Mouse (Mus musculus) urinary bladder, adult 18-20 months (tissue): ENCODE measurements around the gene Mta3.

Source experiments
- DNase-seq, 2 experiments: peaks; one replicate each; pipeline ENCODE4 v3.0.0; 2022; ENCODE audit warnings: low spot score in 2 of 2, mixed read lengths in 2 of 2

Gene Mta3

DNA sequence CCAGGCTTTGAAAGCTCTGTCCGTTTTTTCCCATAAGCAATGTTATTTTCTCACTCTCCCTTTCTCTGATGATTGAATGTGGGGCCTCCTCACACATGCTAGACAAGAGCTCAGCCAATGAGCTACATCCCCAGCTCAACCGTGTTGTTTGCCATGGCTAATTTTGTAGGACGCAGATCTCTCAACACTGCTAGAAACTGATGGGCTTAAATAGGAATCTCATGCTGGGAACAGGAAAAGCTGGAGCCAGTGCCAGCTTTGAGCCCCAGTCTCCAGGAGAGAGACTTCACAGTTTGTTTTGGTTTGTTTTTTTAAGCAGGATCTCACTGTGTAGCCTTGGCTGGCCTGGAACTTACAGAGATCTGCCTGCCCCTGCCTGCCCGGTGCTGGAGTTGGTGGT is 53.6 kb downstream of the Mta3 start:
- no peak for DNase-seq

DNA sequence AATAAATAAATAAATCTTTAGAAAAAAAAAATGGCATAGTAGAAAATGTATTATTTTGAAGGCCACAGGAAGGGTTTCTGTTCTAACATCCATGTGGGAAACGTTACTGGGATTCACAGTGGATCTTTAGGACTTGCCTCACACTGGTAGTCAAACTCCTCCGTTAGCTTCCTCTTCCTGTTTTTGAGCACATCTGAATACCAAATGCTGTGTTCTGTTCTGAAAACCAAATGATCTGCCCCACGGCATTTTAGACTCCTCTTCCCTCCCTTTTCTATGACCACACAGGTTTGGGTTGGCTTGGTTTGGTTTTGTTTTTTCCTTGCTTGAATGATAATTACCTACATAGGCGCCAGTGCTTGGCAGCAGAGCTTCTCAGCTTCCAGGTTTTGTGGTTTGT is 58.6 kb downstream of the Mta3 start:
- DNase-seq: no peak

DNA sequence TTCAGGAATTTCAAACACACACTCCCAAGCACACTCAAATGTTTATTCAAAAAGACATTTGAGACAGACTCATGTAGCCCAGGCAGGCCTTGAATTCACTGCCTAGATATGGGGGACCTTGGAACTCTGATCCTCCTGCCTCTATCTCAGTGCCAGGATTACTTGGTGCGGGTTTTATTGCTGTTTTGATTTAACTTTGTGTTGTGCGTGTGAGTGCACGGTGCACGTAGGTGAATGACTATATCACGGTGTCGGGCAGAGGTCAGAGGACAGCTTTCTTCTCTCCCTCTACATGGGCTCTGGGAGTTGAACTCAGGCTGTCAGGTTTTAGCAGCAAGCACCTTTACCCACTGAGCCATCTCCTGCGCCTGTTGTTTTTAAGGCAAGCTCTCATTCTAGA is 61.1 kb downstream of the Mta3 start:
- DNase-seq: no peak

DNA sequence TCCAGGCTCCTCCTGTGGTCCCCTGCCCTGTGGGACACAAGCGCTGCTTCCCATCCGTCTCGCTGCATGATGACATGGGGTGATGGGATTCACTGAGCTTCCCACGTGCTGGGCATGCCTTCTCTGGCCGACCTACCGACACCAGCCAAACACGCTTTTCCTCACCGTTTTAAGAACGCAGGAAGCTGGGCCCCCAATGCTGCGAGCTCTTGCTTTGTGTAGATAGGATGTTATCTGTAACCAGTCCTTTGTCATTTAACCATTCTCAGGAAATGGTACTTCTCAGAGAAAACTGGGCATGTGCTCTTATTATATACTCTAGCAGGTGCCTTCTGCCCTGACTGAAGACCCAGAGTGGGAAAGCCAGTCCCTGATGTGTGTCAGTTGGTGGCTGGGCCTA is 62.3 kb downstream of the Mta3 start:
- DNase-seq: no peak

DNA sequence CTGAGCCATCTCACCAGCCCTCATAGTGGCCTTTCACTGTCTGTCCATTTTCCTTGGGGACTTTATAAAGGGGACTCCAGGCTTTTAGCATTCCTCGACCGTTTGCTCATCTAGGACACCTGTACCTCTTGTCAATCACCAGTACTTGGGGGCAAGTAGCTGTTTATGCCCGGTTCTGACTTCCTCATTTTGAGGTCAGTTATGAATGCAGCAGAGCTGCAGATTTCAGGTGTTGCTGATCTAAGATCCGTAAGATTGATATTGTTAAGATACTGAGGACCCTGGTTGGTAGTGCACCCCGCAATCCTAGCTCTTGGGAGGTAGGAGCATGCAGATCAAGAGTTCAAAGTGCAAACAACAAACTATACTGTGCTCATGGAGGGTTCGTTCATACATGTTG is 64.4 kb downstream of the Mta3 start:
- no peak for DNase-seq

DNA sequence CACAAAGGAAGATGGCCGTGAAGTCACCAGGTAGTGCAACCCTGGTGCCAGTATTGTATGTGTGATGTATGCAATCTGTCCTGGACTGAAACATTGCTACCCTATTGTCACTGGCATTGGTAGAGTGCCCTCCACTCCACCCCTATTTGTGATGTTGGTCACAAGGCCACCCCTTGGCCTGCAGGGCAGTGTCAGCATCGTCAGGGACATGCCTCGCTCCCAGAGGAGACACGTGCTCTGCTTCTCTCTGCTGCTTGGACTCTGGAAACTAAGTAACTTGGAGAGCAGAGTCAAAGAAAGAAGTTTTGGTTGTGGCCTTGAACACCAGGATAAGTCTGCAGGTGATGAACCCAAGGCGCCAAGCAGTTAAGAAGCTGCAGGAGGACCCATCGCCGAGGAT is 65.0 kb downstream of the Mta3 start:
- no peak for DNase-seq

DNA sequence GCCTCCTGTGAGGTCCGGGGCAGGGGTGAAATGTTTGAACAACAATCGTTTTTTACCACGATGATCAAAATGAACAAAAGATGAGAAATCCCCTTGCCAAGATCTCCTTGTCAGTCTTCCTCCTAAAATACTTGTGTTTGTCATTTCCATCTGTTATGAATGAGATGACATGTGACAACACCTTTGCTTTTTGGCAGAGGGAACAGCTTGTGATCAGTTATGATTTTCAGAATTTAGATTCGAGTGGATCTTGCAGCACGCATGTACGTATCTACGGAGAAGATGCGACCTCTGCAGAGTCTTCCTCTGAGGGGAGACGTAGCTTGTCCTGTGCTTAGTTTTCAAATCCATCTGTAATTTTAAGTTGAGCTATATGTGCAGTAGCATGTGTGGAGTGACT is 66.1 kb downstream of the Mta3 start:
- no peak for DNase-seq

DNA sequence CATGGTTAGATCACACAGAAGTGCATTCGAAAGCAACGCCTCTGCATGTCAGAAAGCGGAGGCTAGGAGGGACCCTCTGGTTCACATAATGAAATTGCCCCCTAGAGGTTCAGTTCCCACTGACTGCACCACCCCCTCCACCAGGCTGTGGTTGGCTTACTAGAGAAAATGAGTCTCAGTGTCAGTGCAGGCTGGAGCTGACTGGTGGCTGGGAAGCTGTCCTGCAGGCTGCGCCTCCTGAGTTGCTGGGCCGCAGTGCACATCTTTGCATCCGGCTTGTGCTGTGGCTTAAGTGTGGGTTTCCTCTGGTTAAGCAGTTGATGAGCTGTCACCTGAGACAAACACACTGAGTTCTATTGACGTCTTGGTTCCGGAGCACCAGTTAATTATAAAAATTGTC is 66.7 kb downstream of the Mta3 start:
- DNase-seq: no peak

DNA sequence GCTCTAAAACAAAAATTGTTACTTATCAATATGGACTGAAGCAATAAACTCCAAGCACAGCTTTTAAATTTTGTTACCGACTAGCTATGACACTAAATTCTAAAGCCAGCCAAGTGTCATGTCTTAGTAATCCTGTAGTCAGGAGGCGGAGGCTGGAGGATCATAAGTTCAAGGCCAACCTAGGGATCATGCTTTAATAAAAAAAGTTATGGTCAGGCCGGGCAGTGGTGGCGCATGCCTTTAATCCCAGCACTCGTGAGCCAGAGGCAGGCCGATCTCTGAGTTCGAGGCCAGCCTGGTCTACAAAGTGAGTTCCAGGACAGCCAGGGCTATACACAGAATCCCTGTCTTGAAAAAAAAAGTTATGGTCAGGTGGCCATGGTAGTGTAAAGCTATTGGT is 71.0 kb downstream of the Mta3 start:
- DNase-seq: no peak

DNA sequence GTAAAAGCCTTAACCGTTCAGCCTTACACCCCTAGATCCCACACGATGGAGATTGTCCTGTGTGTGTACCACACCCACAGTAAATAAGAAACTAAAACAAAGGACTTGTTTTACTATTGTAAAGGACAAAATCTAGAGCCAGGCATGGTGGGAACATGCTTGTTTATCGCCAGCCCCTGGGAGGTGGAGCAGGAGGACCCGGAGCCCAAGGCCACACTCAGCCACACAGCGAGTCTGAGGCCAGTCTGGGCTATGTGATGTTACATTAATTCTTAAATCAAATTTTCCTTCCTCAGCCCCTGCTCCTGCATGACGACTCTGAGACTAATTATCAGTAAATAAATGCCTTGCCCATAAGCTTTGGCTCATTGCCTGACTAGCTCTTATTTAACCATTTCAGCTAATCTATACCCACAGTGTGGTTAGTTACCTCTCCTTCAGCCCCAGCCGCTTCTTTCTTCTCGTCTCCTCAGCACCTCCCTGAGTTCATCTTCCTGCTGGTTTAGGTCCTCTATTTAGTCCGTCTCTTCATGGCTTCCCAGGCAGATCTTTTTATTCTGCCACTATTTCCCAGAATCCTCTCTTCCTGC is 71.6 kb downstream of the Mta3 start:
- no peak for DNase-seq

DNA sequence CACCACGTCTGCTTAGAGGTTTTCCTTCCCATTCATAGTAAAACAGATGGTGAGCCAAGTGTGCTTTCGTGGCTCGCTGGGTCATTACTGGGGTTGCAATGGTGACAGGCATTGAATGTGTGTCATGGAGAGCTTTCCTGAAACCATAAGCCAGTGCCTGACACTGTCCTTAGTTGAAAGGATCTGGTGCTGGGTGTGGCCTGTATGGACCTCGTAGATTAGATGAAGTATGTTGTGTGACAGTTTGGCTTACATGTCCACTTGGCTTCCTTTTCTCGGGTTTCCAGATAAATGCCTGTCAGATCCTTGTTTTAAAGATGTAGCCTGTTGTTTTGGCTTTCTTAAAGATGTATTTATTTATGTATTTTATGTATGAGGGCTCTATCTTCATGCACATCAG is 74.3 kb downstream of the Mta3 start:
- no peak for DNase-seq

DNA sequence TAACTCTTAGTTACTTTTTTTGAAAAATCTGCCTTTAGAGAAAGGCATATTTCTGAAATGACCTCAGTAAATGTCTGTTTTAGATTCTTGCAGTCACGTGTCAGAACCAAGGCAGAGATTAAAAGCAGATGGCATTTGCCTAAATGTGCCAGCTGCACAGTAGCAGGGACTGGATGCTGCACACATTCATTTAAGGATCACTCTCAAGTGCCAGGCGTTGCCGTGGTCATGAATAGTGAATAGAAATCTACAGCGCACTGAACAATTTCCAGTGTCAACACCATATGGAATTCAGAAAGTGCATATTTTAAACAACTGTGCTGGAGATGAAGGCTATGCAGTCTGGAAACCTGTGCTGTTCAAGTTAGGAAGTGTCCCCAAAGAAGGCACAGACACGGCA is 76.8 kb downstream of the Mta3 start:
- DNase-seq: no peak

DNA sequence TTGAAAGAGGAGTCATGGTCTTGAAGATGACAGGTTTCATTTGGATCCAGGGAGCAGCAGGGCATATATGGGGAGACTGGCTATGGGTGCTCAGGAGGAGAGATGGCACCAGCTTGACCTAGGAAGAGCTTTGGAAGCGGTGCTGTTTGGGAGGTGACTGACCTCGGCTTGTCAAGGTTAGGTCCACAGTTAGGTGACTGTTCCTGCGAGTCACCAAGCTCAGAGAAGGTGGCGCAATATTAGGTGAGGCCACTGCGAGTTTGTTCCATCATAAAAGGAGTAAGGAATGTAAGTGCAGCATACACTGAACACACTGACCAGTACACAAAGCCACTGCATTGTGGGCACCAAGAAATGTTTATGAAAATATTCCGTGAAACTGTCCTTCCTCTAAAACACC is 80.5 kb downstream of the Mta3 start:
- DNase-seq: no peak

DNA sequence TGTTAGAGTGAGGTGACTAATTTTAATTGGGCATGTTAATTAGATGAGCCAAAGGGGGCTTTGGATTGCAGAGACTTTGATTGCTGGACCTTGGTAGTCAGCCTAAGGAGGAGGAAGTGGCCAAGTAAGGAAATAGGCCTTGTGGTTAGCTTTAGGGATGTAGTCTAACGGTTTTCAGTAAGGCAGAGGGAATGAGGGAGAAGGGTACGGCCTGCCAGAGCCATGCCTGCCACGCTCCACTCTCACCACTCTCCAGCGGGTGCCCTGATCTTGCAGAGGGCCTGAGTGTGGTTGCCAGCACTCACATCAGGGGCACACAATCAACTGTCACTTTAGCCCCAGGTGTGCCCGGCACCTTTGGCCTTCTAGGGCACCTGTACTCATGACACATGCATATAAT is 84.2 kb downstream of the Mta3 start:
- no peak for DNase-seq

DNA sequence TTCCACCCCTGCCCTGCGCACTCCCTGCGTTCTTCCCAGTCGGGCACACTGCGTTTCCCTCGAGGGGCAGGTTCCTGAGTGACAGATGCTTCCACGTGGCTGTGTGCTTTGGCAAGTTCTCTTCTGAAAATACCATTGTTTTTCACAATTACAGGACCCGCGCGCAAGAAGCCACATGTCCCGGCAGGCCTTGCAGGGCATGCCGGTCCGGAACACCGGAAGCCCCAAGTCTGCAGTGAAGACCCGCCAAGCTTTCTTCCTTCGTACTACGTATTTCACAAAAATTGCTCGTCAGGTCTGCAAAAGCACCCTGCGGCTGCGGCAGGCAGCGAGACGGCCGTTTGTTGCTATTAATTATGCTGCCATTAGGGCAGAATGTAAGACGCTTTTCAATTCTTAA is 86.4 kb downstream of the Mta3 start:
- DNase-seq: no peak

DNA sequence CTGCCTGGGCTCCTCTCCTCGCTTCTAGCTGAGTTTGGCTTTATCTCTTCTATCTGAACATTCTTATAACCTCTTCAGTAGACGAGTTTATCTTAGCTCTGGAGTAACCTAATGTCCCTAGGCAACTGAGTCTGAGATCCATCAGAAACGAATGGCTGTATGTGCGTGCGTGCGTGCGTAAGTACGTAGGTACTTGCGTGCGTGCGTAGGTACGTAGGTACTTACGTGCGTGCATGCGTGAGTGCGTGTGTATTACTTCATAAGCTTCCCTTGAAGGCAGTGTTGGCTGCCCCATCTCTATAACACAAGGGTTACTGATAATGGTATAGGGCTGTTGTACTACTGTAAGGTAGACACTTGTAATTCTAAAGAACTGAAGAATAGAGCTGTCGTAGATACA is 89.2 kb downstream of the Mta3 start:
- no peak for DNase-seq

DNA sequence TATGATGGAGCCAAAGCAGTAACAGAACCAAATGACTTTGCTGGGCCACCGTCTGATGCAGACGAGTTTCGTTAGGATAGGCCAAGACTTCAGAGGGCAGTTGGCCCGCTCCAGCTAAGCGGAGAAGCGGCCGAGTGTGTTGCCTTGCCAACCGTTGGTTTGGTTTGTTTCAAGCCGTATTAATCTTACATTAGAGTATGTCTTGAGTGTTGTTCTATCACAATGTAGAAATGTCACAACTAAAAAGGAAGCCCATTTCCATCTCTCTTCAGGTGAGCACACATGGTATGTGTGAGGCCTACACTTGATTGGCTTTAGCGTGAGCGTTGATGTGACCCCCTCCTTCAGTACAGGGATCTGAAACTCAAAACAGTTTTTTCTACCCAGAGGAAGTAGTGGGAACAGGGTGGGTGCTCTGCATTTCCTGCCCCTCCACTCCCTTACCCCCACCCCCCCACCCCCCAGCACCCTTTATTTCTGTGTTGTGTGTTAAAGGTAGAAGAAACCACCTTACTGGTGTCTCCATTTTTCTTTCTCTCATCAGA is 93.6 kb downstream of the Mta3 start:
- no peak for DNase-seq

DNA sequence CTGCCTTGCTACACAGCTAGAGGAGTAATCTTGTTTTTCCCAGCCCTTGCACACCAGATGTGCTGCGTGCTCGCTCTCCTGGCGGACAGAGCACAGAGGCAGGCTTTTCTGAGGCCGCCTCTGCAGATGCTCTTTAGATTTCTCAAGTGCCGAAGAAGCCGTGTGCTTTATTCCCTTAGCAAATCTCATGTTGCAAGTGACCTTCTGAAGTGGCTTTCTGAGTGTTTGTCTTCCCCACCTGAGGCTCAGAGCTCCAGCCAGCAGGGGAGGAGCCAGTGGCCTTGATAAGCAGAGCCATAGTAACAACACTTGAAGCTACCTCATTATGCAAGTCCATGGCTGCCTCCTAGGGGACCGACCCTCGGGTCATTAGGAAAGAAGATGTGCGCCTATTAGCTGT is 98.0 kb downstream of the Mta3 start:
- DNase-seq: no peak

DNA sequence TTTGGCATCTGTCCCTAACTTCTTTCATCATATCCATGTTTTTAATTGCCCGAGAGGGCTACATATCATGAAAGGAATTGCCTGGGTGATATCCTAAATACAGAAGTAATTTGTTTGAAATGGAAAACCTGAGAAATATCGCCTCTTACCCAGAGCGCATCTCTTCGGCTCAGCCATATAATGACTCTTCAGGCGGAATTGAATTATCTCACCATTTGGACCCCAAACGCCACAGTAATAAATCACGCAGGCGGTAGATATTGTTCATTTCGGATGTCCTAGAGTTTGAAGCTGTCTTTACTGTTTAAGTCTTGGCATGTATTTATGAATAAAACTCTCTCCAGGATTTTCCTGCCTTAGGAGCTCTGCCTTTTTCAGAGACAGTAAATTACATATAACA is 99.1 kb downstream of the Mta3 start:
- no peak for DNase-seq

DNA sequence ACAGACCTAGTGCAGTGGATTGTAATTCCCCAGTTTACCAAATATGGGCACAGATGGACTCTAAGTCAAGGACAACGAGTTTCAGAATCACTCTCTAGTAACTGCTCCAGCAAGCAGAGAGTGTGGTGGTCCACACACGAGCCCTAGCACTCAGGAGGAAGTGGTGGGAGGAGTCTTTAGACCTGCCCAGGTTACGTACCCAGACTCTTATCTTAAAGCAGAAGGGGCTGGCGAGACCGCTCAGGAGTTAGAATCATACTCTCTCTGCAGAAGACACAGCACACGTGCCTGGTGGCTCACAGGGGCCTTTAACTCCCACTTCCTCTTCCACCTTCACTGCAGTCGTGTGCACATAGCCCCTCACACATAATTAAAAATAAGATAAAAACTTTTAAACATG is 101.4 kb downstream of the Mta3 start:
- DNase-seq: no peak

DNA sequence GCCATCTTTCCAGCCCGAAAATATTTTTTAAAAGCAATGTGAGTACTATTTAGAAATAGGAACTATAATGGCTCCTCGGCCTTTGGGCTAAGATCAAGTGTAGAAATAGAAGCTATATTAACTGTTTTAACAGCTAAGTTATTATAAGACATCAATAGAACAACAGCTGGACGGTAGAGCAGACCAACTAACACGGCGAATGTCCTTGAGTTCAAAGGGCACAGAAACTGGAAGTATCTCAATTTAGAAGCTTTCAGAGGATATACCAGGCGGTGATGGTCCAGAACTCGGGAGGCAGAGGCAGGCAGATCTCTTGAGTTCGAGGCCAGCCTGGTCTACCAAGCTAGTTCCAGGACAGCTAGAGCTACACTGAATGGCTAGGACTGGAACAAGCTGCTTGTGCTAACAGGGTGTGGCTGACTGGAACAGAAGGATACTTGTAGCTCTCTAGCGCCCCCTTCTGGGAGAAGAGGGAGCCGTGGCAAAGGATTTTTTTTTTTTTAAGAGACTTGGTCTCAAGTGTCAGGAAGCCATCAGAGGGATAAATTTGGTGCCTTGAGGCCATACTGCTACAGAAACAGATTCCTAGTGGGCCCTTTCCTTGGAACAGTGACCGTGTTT is 101.9 kb downstream of the Mta3 start:
- DNase-seq: peak in 1 of 2 experiments; percentile 45

DNA sequence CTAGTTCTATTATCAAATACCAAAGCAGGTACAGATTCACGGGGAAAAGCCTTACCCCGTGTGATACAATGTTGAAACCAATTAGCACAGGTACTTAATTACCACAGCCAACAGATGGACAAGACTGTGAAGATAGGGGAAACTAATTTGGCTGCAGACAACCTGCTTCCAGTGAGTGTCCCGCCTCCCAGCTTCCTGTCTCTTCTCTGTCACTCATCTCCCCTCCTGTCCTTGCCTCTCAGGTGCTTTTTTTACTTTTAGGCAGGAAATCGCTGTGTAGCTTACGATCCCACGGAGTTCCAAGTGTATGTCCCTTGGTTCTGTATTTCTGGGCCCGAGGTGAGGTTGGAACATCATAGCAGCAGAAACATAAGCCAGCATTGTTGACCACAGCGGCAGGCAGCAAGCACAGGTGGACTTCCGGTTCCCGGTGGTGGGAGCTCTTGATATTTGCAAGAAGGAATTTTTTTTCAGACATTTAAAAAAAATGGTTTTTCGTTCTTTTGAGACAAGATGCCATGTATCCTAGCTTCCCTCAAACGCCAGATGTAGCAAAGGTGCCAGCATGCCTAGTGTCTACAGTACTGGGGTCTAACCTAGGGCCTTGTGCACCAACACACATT is 102.6 kb downstream of the Mta3 start:
- DNase-seq: no peak

DNA sequence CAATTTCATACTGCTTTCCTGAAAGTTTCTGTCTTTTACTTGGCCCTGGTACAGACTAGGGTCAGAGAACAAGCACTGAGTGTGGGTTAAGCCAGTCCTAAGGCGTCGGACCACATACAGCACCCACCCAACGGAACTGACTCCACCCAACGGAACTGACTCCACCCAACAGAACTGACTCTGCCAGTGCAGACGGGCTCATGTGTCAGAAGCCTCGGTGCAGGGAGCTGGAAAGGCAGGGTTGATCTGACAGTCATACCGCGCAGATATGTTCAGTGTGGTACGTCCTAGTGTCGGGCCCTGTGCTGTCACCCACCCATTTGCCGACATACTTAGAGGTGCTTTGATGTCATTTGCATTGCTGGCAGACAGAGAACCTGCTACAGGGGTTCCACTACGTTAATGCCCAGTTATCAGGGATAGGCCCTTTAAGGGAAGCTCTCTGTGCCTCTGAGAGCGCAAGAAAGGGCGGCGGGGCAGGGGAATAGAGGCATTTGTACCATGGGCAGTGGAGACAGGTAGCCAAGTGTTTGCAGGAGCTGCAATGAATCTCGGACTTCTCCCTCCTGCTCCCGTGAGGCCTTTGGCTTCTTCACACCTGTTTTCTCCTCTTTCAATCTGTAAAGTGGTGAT is 103.3 kb downstream of the Mta3 start:
- no peak for DNase-seq
